Mouse (Mus musculus): Measurements from ENCODE around the gene Birc2. TPM values are rescaled to one million over a fixed set of nuclear protein-coding genes. Genes with fewer than 3 reads are reported as not detected.

The Birc2 gene
- polyA plus RNA-seq (2012; ENCODE audit: low replicate concordance): 15.0 and 17.3 TPM in 2 replicates

GRCm38 (mm10) chr9:7836905-7837805 lies at the start of gene Birc2:
Birc2 (minus strand) TSS chr9:7837064.

GRCm38 (mm10) chr9:7872775-7873439 lies 36.0 kb upstream of the Birc2 start, which contains the start of gene Birc3:
Birc3 (minus strand) TSS chr9:7873186.

Other genes starting within 250 kb of the Birc2 start
- gene Mmp20, start 208.8 kb downstream of the Birc2 start, polyA plus RNA-seq (2012; ENCODE audit: low replicate concordance): not detected in 2 replicates
- gene Mmp7, start 145.0 kb downstream of the Birc2 start, polyA plus RNA-seq (2012; ENCODE audit: low replicate concordance): not detected in 2 replicates
- 124 and 240 TPM in 2 replicates for gene Tmem123, start 73.0 kb downstream of the Birc2 start, polyA plus RNA-seq (2012; ENCODE audit: low replicate concordance)
- 30.5 and 40.1 TPM in 2 replicates for gene Birc3, start 36.1 kb upstream of the Birc2 start, polyA plus RNA-seq (2012; ENCODE audit: low replicate concordance)
- gene Yap1, start 167.5 kb upstream of the Birc2 start, polyA plus RNA-seq (2012; ENCODE audit: low replicate concordance): 0.23 and 0.48 TPM in 2 replicates
- gene Cfap300, start 205.8 kb upstream of the Birc2 start, polyA plus RNA-seq (2012; ENCODE audit: low replicate concordance): 0.73 and 0.80 TPM in 2 replicates

Data from hematopoietic multipotent progenitor cell, adult 10-12 weeks (in vitro differentiated cells).